Mouse (Mus musculus) adrenal gland, adult 18-20 months (tissue): ENCODE results near the gene Smndc1. TPM values are rescaled to one million over a fixed set of nuclear protein-coding genes. Genes with fewer than 3 reads are reported as not detected.

Experiments
- DNase-seq, 2 experiments: peaks; one replicate each; pipeline ENCODE4 v3.0.0; 2021 to 2022; ENCODE audit warnings: low spot score in 2 of 2
- total RNA-seq, 2 experiments: library from RNA; stranded (reverse); gene quantifications; 1 replicate in 1 of 2; 2 replicates in 1 of 2; pipeline ENCODE4 v1.2.3; 2021

Gene Smndc1
- total RNA-seq, 2 experiments from 2014 or later, result 41.5 to 44.2 TPM

DNA sequence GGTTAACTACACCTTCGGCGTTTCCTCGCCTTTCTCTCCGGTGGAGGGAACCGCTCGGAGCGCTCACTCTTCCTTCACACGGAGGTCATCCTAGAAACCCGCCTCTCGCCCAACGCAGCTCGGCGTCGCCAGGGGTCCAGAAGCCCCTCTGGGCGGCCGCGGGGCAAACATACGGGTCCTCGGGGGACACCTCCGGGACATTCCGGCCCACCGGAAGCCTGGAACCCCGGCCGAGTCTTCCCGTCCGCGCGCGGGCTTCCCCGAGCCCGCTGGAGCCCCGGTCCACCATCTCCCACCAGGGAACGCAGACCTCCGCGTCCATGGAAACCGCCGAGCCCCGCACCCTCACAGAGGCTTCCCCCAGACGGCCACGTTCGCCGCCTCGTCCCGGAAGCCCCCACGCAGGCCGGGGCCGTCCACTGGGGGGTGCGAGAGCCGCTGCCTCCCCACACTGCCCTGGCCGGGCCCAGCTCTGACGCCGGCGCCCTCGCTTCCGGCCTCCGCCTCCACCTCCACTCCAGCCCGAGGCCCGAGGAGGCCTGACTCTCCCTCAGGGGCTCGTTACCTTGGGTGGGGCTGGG is 437 bp downstream of the Smndc1 start:
- peak in 1 of 2 experiments; percentile 46 for DNase-seq

DNA sequence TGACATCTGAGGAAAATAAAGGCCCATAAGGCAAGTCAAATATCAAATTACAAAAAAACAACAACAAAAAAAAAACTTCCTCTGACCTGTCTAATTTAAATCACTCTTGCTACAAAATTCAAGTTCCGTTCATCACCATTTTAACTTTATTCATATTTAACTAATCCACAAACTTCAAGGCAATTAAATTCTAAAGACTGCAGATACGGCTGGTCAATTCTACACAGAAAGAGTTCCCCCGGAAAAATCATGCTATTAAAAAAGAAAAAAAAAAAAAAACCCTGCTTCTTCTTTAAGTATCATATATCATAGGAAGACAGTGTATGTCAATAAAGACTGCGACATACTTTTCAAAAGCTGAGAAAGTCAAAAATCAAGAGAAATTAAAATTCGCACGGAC is 961 bp downstream of the Smndc1 start:
- DNase-seq, result no peak

DNA sequence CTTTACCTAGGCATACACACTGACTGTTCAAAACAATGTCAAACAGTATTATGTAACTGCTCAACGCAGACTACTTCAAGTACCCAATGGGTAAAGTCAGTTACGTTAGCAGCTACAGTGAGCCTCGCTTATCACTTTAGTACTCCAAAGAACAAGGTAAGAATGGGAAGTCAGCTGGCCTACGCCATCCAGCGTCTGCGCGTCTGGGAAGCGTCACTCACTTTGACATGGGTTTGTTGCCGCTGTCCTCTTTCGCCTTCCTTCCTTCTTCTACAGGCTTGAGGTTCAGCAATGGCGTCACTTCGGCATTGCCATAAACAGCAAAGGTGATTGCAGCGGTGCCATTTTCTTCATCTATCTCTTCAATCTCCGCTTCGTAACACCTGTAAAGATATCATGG is 7.0 kb downstream of the Smndc1 start:
- DNase-seq, result no peak

DNA sequence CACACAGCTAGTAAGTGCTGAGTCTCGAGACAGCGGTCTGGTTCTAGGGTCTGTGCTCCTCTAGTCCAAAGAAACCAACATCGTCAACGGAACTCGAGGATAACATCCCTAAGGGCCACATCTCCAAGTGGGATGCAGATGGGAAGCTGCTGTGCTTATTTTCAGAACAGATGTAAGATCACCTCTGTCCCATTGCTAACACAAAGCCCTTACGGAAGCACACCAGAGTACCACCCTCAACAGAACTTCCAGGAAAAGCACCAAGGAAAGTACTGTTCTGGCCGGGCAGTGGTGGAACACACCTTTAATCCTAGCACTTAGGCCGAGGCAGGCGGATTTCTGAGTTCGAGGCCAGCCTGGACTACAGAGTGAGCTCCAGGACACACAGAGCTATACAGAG is 12.0 kb downstream of the Smndc1 start:
- DNase-seq, result no peak

DNA sequence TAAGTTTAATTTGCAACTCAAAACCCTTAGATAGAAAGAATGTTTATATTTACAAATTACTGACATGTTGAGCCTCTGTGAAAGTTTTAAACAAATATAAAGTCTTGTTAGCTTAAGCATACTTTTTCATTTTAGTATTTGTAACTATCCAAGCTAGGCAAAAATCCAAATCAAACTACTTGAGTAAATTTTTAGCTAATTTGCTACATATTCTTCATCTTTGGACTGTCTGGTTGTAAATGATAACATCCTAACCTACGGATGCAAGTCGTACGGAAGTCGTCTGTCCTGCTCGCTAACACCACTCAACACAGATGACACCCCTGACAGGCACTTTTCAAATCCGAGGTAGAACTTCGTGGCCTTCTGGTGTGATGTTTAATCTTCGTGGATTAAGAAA is 12.7 kb downstream of the Smndc1 start:
- DNase-seq, result no peak

DNA sequence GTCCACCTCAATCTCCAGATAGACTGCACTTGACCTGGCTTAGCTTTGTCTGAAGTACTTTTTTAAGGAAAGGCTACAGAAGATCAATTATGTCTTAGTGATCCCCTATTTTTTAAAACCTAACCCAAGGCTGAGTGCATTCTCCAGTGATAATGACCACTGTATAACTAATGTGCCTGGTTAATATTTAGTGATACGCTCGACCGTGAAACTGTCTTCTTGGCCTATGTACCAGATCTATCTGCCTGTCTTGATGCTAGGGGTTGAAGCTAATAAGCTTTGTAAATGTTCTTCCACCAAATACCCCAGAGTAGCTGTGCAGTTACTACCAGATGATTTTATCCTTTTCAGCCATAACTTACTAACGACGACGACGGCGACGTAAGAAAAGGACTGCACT is 14.6 kb downstream of the Smndc1 start:
- no peak for DNase-seq

DNA sequence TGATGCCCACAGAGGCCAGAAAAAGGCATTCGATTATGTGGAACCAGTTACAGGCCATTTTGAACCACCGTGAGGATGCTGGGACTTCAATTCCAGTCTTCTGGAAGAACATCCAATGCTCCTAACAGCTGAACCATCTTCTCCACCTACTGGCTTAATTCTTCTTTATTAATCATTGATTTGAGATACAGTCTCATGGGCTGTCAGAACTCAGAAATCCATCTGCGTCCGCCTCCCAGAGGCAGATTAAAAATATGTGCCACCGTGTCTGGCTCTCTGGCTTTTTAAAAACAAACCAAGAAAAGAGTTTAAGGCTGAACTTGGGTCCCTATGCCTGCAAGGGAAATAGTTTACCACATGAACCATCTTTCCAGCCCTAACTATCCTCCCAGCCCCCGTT is 15.1 kb downstream of the Smndc1 start:
- DNase-seq, result no peak

DNA sequence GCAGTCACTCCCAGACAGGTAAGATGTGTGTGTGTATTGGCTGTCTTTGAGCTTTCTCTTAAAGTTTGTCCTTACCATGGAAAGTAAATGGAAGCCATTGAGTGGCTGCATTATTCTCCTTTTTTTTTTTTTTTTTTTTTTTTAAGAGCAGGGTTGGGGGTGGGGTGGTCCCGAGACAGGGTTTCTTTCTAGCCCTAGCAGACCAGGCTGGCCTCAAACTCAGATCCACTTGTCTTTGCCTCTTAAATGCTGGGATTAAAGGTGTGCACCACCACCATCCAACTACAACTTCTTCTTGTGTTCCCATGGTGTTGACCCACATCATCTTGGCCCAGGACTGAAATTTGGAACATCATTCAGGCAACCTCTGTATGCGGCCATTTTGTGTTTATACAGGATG is 16.8 kb downstream of the Smndc1 start:
- no peak for DNase-seq

DNA sequence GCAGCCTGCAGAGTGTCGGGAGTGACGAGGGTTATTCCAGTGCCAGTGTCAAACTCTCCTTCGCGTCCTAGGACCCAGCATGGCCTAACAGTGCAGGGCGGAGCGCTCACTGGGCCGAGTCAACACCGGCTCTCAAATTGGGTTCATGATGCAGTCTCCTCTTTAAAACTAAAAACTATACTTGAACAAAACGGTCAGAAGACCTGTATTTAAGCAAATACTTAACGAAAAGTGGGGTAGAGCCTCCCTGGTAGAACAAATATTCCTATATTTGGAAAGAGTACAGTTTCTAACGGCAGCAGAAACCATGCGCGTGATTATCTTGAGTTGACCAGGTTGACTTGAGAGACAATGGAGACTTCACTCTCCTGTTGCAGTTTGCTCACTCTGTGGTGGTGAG is 18.7 kb downstream of the Smndc1 start, which contains the start of gene Gm10197:
Gm10197 (minus strand) TSS at position 101 of the 400 bp plus-strand sequence.
- DNase-seq, result no peak

DNA sequence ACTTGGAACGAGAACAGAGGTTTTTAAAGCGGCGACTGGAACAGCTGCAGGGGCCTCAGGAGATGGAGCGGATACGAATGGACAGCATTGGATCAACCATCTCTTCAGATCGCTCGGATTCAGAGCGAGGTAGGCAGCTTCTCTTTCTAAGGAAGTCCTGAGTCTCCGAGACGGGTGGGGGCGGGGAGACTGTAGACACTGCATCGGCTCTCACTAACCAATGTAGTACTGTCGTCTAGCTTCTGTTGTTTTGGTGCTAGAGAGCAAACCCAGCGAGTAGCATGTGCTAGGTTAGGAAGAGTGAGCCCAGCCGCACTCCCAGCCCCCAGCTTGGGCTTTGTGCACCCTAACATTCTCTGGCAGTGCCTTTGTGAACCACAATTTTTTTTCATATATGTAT is 20.1 kb downstream of the Smndc1 start:
- DNase-seq, result no peak

DNA sequence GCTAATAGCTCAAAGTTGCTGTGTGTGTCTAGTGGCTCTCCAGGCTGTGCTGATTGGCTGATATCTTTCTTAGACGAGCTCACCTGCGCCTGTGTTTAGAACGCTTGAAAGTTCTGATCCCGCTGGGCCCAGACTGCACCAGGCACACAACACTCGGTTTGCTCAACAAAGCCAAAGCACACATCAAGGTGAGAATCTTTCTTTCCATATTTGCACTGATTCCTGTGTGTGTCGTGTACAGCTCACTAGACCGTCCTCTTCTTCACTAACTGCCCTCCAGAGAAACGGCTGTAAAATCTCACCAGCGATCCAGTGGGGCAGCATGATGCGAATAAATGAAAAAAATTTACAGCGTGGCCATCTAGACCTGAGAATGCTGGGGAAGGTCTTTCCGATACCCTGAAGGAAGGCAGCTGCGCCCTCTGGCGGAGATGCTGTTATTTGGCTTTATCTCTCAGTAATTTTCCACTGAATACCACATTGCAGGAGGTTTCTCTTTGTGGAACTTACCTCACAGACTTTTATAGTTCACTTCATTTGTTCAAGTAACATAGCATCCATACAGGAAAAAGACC is 20.8 kb downstream of the Smndc1 start:
- peak; percentile 82 for DNase-seq

DNA sequence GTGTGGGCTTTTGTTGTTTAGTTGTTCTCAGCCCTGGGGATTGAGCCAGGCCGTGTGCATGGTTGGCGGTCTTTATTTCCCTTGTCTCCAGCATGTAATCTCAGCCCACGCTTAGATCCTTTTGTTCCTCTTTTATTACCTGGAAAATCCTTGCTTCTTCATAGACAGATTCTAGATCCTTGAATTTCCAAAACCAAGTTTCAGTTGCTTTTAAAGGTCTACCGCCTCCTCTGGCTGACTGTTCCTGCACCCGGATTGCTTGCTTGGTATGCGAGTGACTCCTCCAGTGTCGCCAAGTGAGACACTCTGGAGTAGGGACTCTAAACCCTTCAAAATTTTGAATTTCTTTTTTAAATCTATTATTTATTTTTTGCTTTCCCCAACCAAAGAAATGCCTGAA is 23.5 kb downstream of the Smndc1 start:
- no peak for DNase-seq

DNA sequence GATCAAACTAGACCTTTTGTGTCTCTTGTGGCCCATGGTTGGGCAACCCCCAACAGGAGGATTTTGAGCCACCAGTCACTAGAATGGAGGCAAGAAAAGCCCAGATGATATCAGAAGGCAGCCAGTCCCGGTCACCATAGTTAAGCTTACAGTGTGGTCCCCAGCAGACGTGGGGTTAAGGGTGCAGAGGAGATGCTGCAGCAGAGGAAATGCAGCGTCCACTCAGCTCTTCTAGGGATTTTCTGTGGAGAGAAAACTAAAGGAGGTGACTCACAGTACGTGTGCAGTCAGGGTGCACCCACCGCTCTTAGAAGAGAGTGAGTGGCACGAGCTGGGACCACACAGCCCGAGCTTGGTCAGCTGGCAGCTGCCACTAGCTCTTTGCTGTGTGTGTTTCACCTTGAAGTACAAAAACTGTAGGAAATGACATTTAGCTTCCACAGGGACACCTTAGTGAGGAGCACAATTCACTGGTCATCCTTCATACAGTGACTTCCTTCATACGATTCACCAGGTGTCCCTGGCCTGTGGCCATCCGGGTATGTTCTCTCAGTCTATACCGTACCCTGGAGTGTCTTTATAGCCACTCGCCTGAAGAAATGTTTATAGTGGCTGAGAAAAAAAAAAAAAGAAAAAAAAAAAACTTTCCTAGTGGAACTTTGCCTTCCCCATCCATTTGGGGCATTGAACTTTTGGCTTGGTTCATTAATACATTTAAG is 24.2 kb downstream of the Smndc1 start:
- no peak for DNase-seq

DNA sequence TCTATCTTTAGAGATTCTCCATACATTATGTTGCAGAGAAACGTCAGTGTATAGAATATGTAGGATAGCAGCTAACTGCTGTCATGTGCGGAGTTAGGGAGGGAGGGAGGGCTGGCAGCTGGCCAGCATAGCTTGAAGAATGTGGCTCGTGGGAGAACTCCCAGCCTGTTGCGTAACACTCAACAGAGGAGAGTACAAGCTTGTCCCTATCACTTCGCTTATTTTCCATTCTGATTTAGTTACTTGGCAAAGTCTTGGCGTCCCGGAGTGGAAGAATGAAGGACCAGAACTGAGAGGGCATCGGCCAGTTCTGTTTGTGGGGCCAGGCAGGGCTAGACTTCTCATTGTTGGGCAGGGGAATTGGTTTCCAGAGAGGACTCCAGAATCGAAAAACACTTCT is 25.4 kb downstream of the Smndc1 start:
- peak; percentile 45 to 47 for DNase-seq

DNA sequence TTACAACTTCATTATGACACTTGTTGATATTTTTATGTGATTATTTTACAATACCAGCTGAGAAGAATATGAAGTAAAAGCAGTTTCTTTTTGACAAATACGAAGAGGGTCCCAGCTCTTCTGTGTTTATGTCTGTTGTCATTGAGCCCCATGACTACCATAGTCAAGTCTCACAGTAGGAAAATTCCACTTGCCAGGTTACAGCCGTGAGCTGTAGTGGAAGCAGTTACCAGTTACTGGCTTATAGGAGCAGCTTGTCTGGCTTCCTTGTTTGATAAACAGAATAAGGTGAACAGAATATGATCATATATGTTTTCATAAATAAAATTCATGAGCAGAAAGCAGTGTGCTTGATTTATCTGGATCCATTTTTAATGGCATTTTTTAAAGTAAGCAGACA is 25.8 kb downstream of the Smndc1 start:
- no peak for DNase-seq

DNA sequence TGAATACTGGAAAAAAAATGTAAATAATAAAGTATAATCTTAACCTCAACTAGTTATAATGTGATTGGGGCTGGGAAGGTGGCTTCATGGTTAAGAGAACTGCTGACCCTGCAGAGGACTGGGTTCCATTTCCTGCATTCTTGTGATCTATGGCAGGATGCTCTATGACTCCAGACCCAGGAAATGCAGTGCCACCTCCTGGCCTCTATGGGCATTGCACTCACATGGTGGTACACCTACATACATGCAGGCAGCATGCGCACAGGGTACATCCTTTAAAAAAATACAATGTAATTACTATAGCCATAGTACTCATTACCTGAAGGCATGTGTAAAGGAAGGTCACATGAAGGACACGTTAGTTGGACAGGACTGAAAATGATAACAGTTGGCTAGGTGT is 27.4 kb downstream of the Smndc1 start:
- no peak for DNase-seq

DNA sequence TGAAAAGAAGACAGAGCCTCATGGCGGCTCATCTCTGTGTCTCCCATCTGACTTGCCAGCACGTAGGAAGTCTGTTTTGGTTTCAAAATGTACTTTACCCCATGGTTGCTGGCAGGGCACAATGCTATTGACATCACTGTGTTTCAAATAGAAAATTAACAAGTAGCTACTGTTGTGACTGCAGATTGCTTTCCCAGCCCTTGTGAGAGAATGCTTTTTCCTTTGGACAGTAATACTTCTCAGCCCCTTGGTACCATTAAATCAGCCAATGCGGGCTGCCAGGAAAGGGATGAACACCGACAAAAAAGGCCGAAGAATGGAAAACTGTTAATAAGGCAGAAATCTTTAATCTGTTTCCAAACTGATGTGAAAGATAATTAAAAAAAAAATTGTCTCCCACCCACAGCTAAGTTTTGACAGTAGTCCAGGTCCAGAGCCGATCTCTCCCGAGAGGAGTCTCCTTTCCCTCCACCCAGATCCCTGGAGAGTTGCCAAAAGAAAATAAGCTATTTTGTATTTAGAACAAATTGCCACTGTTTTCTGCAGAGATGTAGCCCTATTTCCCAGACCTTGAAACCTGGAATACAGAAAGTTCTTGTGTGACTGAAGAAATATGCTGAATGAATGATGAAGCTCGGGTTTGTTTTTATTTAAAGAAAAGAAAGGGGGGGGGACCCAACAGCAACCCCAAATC is 30.0 kb downstream of the Smndc1 start:
- DNase-seq, result no peak

DNA sequence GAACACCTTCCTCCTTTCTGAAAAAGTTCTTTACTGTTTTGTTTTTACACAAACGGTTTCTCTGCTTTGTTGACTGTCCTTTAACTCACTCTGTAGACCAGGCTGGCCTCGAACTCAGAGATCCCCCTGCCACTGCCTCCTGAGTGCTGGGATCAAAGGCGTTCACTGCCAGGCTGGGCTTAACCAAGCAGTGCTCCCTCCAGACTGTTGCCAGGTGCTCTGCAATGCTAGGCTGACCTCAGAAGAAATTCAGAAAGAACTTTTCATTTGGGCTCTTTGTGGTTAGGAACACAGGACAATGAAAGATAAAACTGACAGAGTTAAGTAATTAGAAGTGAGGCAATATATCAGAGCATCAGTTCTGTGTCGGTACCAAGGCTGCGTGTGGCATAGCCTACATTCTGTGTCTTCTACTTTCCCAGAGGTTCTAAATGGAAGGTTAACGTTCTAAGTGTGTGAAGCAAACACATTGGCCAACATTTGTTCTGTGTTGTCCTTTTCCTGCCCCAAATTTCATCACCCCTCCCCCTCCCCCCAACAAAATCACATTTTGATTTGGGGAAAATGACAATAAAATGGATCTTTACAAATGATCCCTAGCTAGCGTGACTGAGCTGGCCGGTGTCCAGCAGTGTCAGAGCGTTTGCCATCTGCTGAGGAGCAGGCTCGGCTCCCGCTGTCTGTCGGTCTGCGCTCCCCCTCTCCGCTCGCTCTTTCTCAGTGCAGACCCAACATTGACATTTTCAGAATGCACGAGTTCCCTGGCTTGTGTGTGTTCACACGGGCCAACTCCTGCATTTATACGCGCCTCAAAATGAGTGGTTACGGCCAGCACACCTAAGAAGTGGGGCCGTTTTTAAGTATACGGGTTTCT is 31.0 kb downstream of the Smndc1 start:
- peak; percentile 57 to 63 for DNase-seq

DNA sequence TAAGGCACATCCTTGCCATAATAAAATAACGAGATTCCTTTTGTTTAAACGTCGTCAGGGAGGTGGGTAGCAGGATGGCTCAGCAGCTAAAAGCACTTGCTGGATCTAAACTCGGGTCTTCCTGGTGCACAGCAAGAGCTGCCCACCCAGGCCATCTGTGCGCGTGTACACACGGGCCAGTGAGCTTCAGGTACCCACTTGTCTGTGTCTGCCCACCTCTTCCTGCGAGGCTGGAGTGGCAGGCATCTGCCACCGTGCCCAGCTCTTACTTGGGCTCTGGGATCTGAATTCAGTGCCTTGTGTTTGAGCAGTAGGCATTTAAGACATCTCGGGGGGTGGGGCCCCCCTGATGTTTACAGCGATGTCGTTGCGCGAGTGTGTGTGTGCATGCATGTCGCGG is 35.3 kb downstream of the Smndc1 start:
- no peak for DNase-seq

DNA sequence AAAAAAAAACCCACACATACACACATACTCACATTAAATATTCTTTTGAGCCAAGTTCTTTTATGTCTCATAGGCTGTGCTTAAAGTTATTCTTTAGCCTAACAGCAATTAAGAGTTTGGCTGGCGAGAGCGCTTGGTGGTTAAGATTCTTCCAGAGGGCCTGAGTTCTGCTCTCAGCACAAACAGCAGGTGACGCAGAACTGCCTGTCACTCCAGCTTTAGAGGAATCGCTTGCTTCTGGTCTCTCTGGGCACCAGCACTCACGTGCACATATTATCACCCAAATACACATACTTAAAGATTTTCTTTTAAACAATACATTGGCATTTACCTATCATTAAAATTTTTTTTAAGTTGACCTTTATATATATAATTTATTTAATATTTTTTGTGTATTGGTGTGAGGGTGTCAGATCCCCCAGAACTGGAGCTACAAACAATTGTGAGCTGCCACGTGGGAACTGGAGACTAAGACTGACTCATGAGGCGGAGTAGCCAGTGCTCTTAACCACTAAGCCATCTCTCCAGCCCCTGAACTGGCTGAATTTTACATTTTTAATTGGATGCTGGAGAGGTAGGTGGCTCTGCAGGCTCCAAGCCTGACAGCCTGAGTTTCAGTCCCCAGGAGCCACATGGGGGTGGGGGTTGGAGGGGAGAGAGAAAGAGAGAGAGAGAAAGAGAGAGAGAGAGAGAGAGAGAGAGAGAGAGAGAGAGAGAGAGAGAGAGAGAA is 35.9 kb downstream of the Smndc1 start:
- DNase-seq, result no peak
